In genomic region chr1:155066196-155066595, GRCm38 (mm10) we compare ENCODE assay signal across 21 mouse cellular contexts.
"Had no signal": no experiment of that assay in that cellular context is flagged by ENCODE, and none has a peak within 500 bp of the region (broad histone marks: within the 10 kb centered on the region; RNA-seq: fewer than 3 reads in every experiment).

No protein-coding gene starts in this region.

- ATAC-seq: liver, embryonic 12.5 days had no signal

- H3K9me3 ChIP-seq: kidney, embryonic 15.5 days; limb, embryonic 13.5 days; liver, embryonic 12.5 days; liver, embryonic 15.5 days; lung, embryonic 15.5 days; neural tube, embryonic 12.5 days; neural tube, embryonic 15.5 days had no signal

- H3K27ac ChIP-seq: kidney, embryonic 15.5 days; limb, embryonic 13.5 days; liver, embryonic 12.5 days; liver, embryonic 15.5 days; lung, embryonic 15.5 days; neural tube, embryonic 12.5 days; neural tube, embryonic 15.5 days had no signal

- H3K9ac ChIP-seq: kidney, embryonic 15.5 days; limb, embryonic 13.5 days; liver, embryonic 12.5 days; liver, embryonic 15.5 days; lung, embryonic 15.5 days; neural tube, embryonic 12.5 days; neural tube, embryonic 15.5 days had no signal

- H3K4me2 ChIP-seq: kidney, embryonic 15.5 days; limb, embryonic 13.5 days; liver, embryonic 12.5 days; liver, embryonic 15.5 days; lung, embryonic 15.5 days; midbrain, embryonic 11.5 days; neural tube, embryonic 12.5 days; neural tube, embryonic 15.5 days had no signal

- H3K36me3 ChIP-seq: kidney, embryonic 15.5 days; limb, embryonic 13.5 days; liver, embryonic 12.5 days; liver, embryonic 15.5 days; lung, embryonic 15.5 days; neural tube, embryonic 12.5 days; neural tube, embryonic 15.5 days had no signal

- DNase-seq: kidney, adult 8-10 months; kidney, postnatal 10 days; kidney, postnatal 36 days; left cerebral cortex, postnatal 4 days; liver; lung, adult 18-20 months; lung, postnatal 10 days; lung, postnatal 36 days; midbrain, embryonic 14.5 days; right cerebral cortex, adult 18-20 months; right cerebral cortex, postnatal 14 days; right cerebral cortex, postnatal 4 days; thymus, postnatal 25 days had no signal

- H3K27me3 ChIP-seq: liver, embryonic 15.5 days; lung, embryonic 15.5 days; neural tube, embryonic 12.5 days; neural tube, embryonic 15.5 days had no signal

- H3K4me3 ChIP-seq: kidney, embryonic 15.5 days; limb, embryonic 13.5 days; liver, embryonic 12.5 days; liver, embryonic 15.5 days; lung, embryonic 15.5 days; neural tube, embryonic 12.5 days; neural tube, embryonic 15.5 days had no signal
